Mouse (Mus musculus): ENCODE results near the gene Gm1043.

- TF ChIP-seq CTCF (IDR thresholded peaks at IDR 0.05; ENCODE audit: insufficient read depth, low read length) = no peak
- no peak for TF ChIP-seq POLR2A (IDR thresholded peaks at IDR 0.05; ENCODE audit: borderline replicate concordance, extremely low read depth, low read depth, low read length)
These were observed 121.2 kb downstream of the Gm1043 start for GRCm38 (mm10) chr5:37206364-37206763.

Data from lung, adult 2 months (tissue).